Mouse (Mus musculus) limb, embryonic 12.5 days (tissue): Measurements from ENCODE around the gene Abhd8. TPM values are rescaled to one million over a fixed set of nuclear protein-coding genes. Genes with fewer than 3 reads are reported as not detected.

Experiments
- ATAC-seq: fragments of 200-750 bp; cut with Nextera tagmentation; 2 replicates; pipeline ENCODE4 v1.8.0; 2017; ENCODE audit warnings: low read depth, moderate TSS enrichment; ENCODE audit not compliant: insufficient number of reproducible peaks, insufficient read depth, low FRiP score, low TSS enrichment
- H3K27ac ChIP-seq: fragments of 300-500 bp; sonication (generic); 2 replicates; pipeline ENCODE4 v1.5.1; 2016; ENCODE audit warnings: mild to moderate bottlenecking, moderate library complexity
- H3K27me3 ChIP-seq: fragments of 300-500 bp; sonication (generic); 2 replicates; pipeline ENCODE4 v1.6.1; 2016; ENCODE audit warnings: mild to moderate bottlenecking, moderate library complexity
- H3K36me3 ChIP-seq: fragments of 300-500 bp; sonication (generic); 2 replicates; pipeline ENCODE4 v1.6.1; 2016; ENCODE audit warnings: mild to moderate bottlenecking, moderate library complexity
- H3K4me1 ChIP-seq: fragments of 300-500 bp; sonication (generic); replicated peaks from 2 replicates; pipeline ENCODE4 v1.6.1; 2016
- H3K4me2 ChIP-seq: fragments of 300-500 bp; sonication (generic); 2 replicates; pipeline ENCODE4 v1.6.1; 2016; ENCODE audit warnings: mild to moderate bottlenecking, moderate library complexity
- H3K4me3 ChIP-seq: fragments of 300-500 bp; sonication (generic); replicated peaks from 2 replicates; pipeline ENCODE4 v1.5.1; 2016; ENCODE audit warnings: mild to moderate bottlenecking
- H3K9ac ChIP-seq: fragments of 300-500 bp; sonication (generic); replicated peaks from 2 replicates; pipeline ENCODE4 v1.6.1; 2016; ENCODE audit warnings: mild to moderate bottlenecking, moderate library complexity
- H3K9me3 ChIP-seq: fragments of 300-500 bp; sonication (generic); 2 replicates; pipeline ENCODE4 v1.6.1; 2016; ENCODE audit warnings: mild to moderate bottlenecking, moderate library complexity
- WGBS: fragments of 180-500 bp; shearing (Covaris S2); methylation state at CpG from one replicate; pipeline ENCODE4 v1.1.7; 2016; 5-methylcytosine and 5-hydroxymethylcytosine counted together
- polyA plus RNA-seq: library from polyadenylated mRNA; unstranded; fragments of >200 nt; fragmentation: Nextera tagmentation; extraction: Ambion mirVana; gene quantifications from 2 replicates; pipeline ENCODE4 v1.2.1, GENCODE M21; 2016

Gene Abhd8
- polyA plus RNA-seq = 78.2 and 82.8 TPM in 2 replicates

GRCm38 (mm10) chr8:71463188-71464033, at the start of gene Abhd8:
Gene Abhd8, minus strand, starts transcription at chr8:71463655.
- Histone ChIP-seq H3K27ac (peak within 1 kb of the TSS; percentile 76), H3K9me3 (no peaks in the 10 kb centered on the region), H3K4me3 (peak within 1 kb of the TSS; percentile 87), H3K27me3 (no peaks in the 10 kb centered on the region), H3K9ac (peak within 1 kb of the TSS; percentile 80), H3K4me2 (peak within 1 kb of the TSS; percentile 92), H3K36me3 (peaks cover 43% of the 10 kb centered on the region), H3K4me1 (peaks cover 32% of the 10 kb centered on the region)
- peak; percentile 82 for ATAC-seq
- WGBS = under 1% methylated on average over 55 of the region's 55 CpGs

- H3K36me3 ChIP-seq = no peaks in the 10 kb centered on the region
- no peak within 1 kb of the TSS for H3K9ac ChIP-seq
- H3K4me1 ChIP-seq = peaks cover 8% of the 10 kb centered on the region; the same call in 1 of the 2 replicates
- peaks cover 51% of the 10 kb centered on the region for H3K27me3 ChIP-seq
- no peak within 1 kb of the TSS for H3K27ac ChIP-seq
- WGBS = 60% methylated on average over 13 of the region's 14 CpGs
- ATAC-seq = no peak
- peak within 1 kb of the TSS; percentile 5 for H3K4me3 ChIP-seq
- no peaks in the 10 kb centered on the region for H3K9me3 ChIP-seq
- H3K4me2 ChIP-seq = no peak within 1 kb of the TSS
Measured at GRCm38 (mm10) chr8:71511644-71512043, 48.2 kb upstream of the Abhd8 start, which contains the start of gene Plvap. Gene Plvap, minus strand, starts transcription at chr8:71511752.

- no peak overlapping the region for H3K9ac ChIP-seq
- no peaks in the 10 kb centered on the region for H3K9me3 ChIP-seq
- peak overlapping the region; percentile 1; the same call in 1 of the 2 replicates for H3K4me3 ChIP-seq
- peak overlapping the region; percentile 5 for H3K4me2 ChIP-seq
- peaks cover 8% of the 10 kb centered on the region; the same call in 1 of the 2 replicates for H3K4me1 ChIP-seq
- no peak overlapping the region for H3K27ac ChIP-seq
- 66% methylated on average over 2 of the region's 2 CpGs for WGBS
- H3K27me3 ChIP-seq = peaks cover 68% of the 10 kb centered on the region
- no peak for ATAC-seq
- H3K36me3 ChIP-seq = no peaks in the 10 kb centered on the region
Measured at GRCm38 (mm10) chr8:71509316-71509715, 45.9 kb upstream of the Abhd8 start.

GRCm38 (mm10) chr8:71507589-71508104, 44.2 kb upstream of the Abhd8 start:
- WGBS = under 1% methylated on average over 61 of the region's 61 CpGs

GRCm38 (mm10) chr8:71505979-71506378, 42.5 kb upstream of the Abhd8 start:
- Histone ChIP-seq H3K9ac (no peak overlapping the region), H3K36me3 (no peaks in the 10 kb centered on the region), H3K27me3 (peaks cover 59% of the 10 kb centered on the region), H3K4me1 (peaks cover 8% of the 10 kb centered on the region; the same call in 1 of the 2 replicates), H3K9me3 (no peaks in the 10 kb centered on the region), H3K27ac (no peak overlapping the region), H3K4me3 (no peak overlapping the region), H3K4me2 (no peak overlapping the region)
- 75% methylated on average over 4 of the region's 4 CpGs for WGBS
- ATAC-seq = no peak

More at GRCm38 (mm10) chr8:71507589-71508104, 44.2 kb upstream of the Abhd8 start:
- peak overlapping the region; percentile 35; the same call in 1 of the 2 replicates for H3K9ac ChIP-seq
- H3K4me3 ChIP-seq = peak overlapping the region; percentile 47
- H3K27me3 ChIP-seq = peaks cover 68% of the 10 kb centered on the region
- H3K27ac ChIP-seq = no peak overlapping the region
- no peaks in the 10 kb centered on the region for H3K9me3 ChIP-seq
- ATAC-seq = peak; percentile 37; the same call in 1 of the 2 replicates
- peaks cover 8% of the 10 kb centered on the region; the same call in 1 of the 2 replicates for H3K4me1 ChIP-seq
- H3K36me3 ChIP-seq = no peaks in the 10 kb centered on the region
- H3K4me2 ChIP-seq = peak overlapping the region; percentile 75

GRCm38 (mm10) chr8:71505326-71505725, 41.9 kb upstream of the Abhd8 start:
- Histone ChIP-seq H3K36me3 (no peaks in the 10 kb centered on the region), H3K27me3 (peaks cover 52% of the 10 kb centered on the region), H3K27ac (no peak overlapping the region), H3K9ac (no peak overlapping the region), H3K4me3 (no peak overlapping the region), H3K9me3 (no peaks in the 10 kb centered on the region), H3K4me1 (peaks cover 8% of the 10 kb centered on the region; the same call in 1 of the 2 replicates), H3K4me2 (no peak overlapping the region)
- no peak for ATAC-seq
- 84% methylated on average over 4 of the region's 4 CpGs for WGBS

DNA sequence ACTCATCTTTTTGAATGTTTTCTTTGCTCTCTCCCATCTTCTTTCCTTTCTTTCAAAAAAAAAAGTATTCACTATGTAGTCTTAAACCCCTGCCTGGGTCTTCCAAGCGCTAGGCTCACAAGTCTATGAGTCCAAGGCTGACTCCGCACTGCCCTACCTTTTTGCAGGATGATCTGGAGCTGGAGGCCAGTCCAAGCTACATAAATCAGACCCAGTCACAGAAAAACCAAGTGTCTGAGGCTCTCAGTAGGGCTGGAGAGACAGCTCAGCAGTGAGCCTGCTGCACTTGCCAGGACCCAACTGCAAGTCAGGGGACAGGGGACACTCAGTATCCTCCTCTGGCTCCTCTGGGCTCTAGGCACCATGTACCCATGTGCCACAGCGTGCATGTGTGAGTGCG, 40.9 kb upstream of the Abhd8 start:
- no peak overlapping the region for H3K4me3 ChIP-seq
- no peaks in the 10 kb centered on the region for H3K9me3 ChIP-seq
- H3K9ac ChIP-seq = no peak overlapping the region
- H3K36me3 ChIP-seq = no peaks in the 10 kb centered on the region
- ATAC-seq = no peak
- 78% methylated on average over 4 of the region's 4 CpGs for WGBS
- H3K27ac ChIP-seq = no peak overlapping the region
- peaks cover 42% of the 10 kb centered on the region for H3K27me3 ChIP-seq
- no peak overlapping the region for H3K4me2 ChIP-seq
- H3K4me1 ChIP-seq = peaks cover 8% of the 10 kb centered on the region

GRCm38 (mm10) chr8:71498816-71499690, 35.6 kb upstream of the Abhd8 start:
- WGBS = 18% methylated on average over 16 of the region's 16 CpGs
- peaks cover 27% of the 10 kb centered on the region for H3K4me1 ChIP-seq
- H3K9ac ChIP-seq = 0 out of 2 replicates have a peak overlapping the region, but pooled peaks have one; percentile 19
- no peak overlapping the region for H3K4me3 ChIP-seq
- no peaks in the 10 kb centered on the region for H3K9me3 ChIP-seq
- peak overlapping the region; percentile 38 for H3K4me2 ChIP-seq
- no peak for ATAC-seq
- H3K36me3 ChIP-seq = peaks cover 3% of the 10 kb centered on the region; the same call in 1 of the 2 replicates
- no peaks in the 10 kb centered on the region for H3K27me3 ChIP-seq
- peak overlapping the region; percentile 74; the same call in 1 of the 2 replicates for H3K27ac ChIP-seq

DNA sequence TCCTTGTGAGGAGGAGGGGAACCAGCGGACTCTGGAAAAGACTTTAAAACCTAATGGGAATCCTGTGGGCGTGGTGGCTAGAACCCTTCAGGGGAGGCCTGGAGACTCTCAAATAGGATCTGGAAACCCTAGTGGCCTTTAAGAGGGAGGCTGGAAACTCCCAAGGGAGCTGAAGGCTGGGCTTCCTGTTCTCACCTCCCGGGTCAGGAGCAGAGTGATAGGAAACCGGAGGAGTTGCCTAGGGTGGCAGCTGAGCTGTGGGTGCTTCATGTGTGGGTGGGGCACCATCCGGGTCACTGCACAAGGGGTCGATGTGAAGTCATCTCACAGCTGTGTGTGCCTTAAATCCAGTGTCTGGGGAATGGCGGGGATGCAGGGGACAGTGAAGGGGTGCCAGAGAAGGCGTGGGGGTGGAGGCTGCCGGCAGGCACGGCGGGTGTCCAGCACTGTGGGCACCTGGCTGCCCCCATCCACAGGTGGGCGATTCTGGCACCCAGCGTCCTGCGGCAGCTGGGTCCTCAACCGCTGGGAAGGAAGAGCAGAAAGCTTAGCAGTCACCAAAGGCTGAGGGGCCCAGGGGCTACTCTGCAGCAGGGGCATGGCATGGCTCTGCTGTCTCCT, 34.5 kb upstream of the Abhd8 start:
- H3K4me3 ChIP-seq = no peak overlapping the region
- no peaks in the 10 kb centered on the region for H3K27me3 ChIP-seq
- H3K4me1 ChIP-seq = peaks cover 27% of the 10 kb centered on the region
- WGBS = 19% methylated on average over 15 of the region's 15 CpGs
- H3K4me2 ChIP-seq = peak overlapping the region; percentile 38
- peaks cover 11% of the 10 kb centered on the region; the same call in 1 of the 2 replicates for H3K36me3 ChIP-seq
- ATAC-seq = no peak
- H3K27ac ChIP-seq = peak overlapping the region; percentile 74
- H3K9ac ChIP-seq = 0 out of 2 replicates have a peak overlapping the region, but pooled peaks have one; percentile 23
- no peaks in the 10 kb centered on the region for H3K9me3 ChIP-seq

- WGBS = 80% methylated on average over 1 of the region's 1 CpGs
- Histone ChIP-seq H3K27ac (no peak overlapping the region), H3K9ac (no peak overlapping the region; the same call in 1 of the 2 replicates)
Measured at GRCm38 (mm10) chr8:71497077-71497645, 33.7 kb upstream of the Abhd8 start.

More at GRCm38 (mm10) chr8:71497077-71497645, 33.7 kb upstream of the Abhd8 start:
- Histone ChIP-seq H3K36me3 (peaks cover 19% of the 10 kb centered on the region), H3K4me3 (no peak overlapping the region), H3K27me3 (no peaks in the 10 kb centered on the region), H3K4me2 (no peak overlapping the region), H3K4me1 (peaks cover 27% of the 10 kb centered on the region), H3K9me3 (no peaks in the 10 kb centered on the region)
- ATAC-seq = no peak
